Mouse (Mus musculus): ENCODE results near the gene Rnf130. TPM values are rescaled to one million over a fixed set of nuclear protein-coding genes. Genes with fewer than 3 reads are reported as not detected.
"Not testable (repeated sequence)": the region's sequence is repeated elsewhere in the genome, so short reads cannot be mapped to it uniquely, and the experiment has no call there.

Gene Rnf130
- polyA plus RNA-seq, 1 experiment from 2014 or later = 80.0 TPM

- H3K9ac ChIP-seq (ENCODE audit: low read length); H3K4me3 ChIP-seq (ENCODE audit: low read depth, low read length); H3K27ac ChIP-seq (ENCODE audit: low read depth, low read length); DNase-seq (ENCODE audit: low spot score); H3K9me3 ChIP-seq (ENCODE audit: control insufficient read depth, low read length); H3K4me1 ChIP-seq (ENCODE audit: control insufficient read depth, insufficient read depth, low read length); ATAC-seq (ENCODE audit: insufficient read depth, low FRiP score, low TSS enrichment); H3K27me3 ChIP-seq (ENCODE audit: control insufficient read depth, insufficient read depth, low read length); H3K36me3 ChIP-seq (ENCODE audit: control insufficient read depth, insufficient read depth, low read length); H3K4me2 ChIP-seq (ENCODE audit: low read depth): not testable (repeated sequence)
- WGBS = 89% methylated on average over 4 of the region's 4 CpGs
Measured at GRCm38 (mm10) chr11:50101962-50102361, 76.8 kb downstream of the Rnf130 start.

- WGBS = 94% methylated on average over 6 of the region's 6 CpGs
- no peaks in the 10 kb centered on the region for H3K36me3 ChIP-seq (ENCODE audit: control insufficient read depth, insufficient read depth, low read length)
- no peaks in the 10 kb centered on the region for H3K9me3 ChIP-seq (ENCODE audit: control insufficient read depth, low read length)
- no peaks in the 10 kb centered on the region for H3K4me1 ChIP-seq (ENCODE audit: control insufficient read depth, insufficient read depth, low read length)
- H3K27me3 ChIP-seq (ENCODE audit: control insufficient read depth, insufficient read depth, low read length) = no peaks in the 10 kb centered on the region
- no peak overlapping the region for H3K27ac ChIP-seq (ENCODE audit: low read depth, low read length)
- no peak overlapping the region for H3K4me3 ChIP-seq (ENCODE audit: low read depth, low read length)
- DNase-seq (ENCODE audit: low spot score) = no peak
- H3K4me2 ChIP-seq (ENCODE audit: low read depth) = no peak overlapping the region
- no peak for ATAC-seq (ENCODE audit: insufficient read depth, low FRiP score, low TSS enrichment)
- H3K9ac ChIP-seq (ENCODE audit: low read length) = no peak overlapping the region
Measured at GRCm38 (mm10) chr11:50104016-50104415, 78.9 kb downstream of the Rnf130 start.

GRCm38 (mm10) chr11:50105237-50105636 is 80.1 kb downstream of the Rnf130 start:
- Histone ChIP-seq H3K4me2 (ENCODE audit: low read depth) (no peak overlapping the region), H3K9ac (ENCODE audit: low read length) (no peak overlapping the region), H3K4me1 (ENCODE audit: control insufficient read depth, insufficient read depth, low read length) (no peaks in the 10 kb centered on the region), H3K27ac (ENCODE audit: low read depth, low read length) (no peak overlapping the region), H3K36me3 (ENCODE audit: control insufficient read depth, insufficient read depth, low read length) (no peaks in the 10 kb centered on the region), H3K9me3 (ENCODE audit: control insufficient read depth, low read length) (no peaks in the 10 kb centered on the region), H3K4me3 (ENCODE audit: low read depth, low read length) (no peak overlapping the region), H3K27me3 (ENCODE audit: control insufficient read depth, insufficient read depth, low read length) (no peaks in the 10 kb centered on the region)
- 88% methylated on average over 5 of the region's 5 CpGs for WGBS
- no peak for DNase-seq (ENCODE audit: low spot score)
- ATAC-seq (ENCODE audit: insufficient read depth, low FRiP score, low TSS enrichment) = no peak

- Histone ChIP-seq H3K36me3 (ENCODE audit: control insufficient read depth, insufficient read depth, low read length) (no peaks in the 10 kb centered on the region), H3K27ac (ENCODE audit: low read depth, low read length) (no peak overlapping the region), H3K9me3 (ENCODE audit: control insufficient read depth, low read length) (no peaks in the 10 kb centered on the region), H3K9ac (ENCODE audit: low read length) (no peak overlapping the region), H3K27me3 (ENCODE audit: control insufficient read depth, insufficient read depth, low read length) (no peaks in the 10 kb centered on the region), H3K4me2 (ENCODE audit: low read depth) (no peak overlapping the region), H3K4me1 (ENCODE audit: control insufficient read depth, insufficient read depth, low read length) (no peaks in the 10 kb centered on the region), H3K4me3 (ENCODE audit: low read depth, low read length) (no peak overlapping the region)
- no peak for ATAC-seq (ENCODE audit: insufficient read depth, low FRiP score, low TSS enrichment)
- no peak for DNase-seq (ENCODE audit: low spot score)
- WGBS = 89% methylated on average over 7 of the region's 7 CpGs
Measured at GRCm38 (mm10) chr11:50106024-50106423, 80.9 kb downstream of the Rnf130 start.

GRCm38 (mm10) chr11:50108823-50109244 is 83.7 kb downstream of the Rnf130 start:
- 79% methylated on average over 8 of the region's 8 CpGs for WGBS
- no peak for DNase-seq (ENCODE audit: low spot score)
- Histone ChIP-seq H3K27ac (ENCODE audit: low read depth, low read length) (no peak overlapping the region), H3K27me3 (ENCODE audit: control insufficient read depth, insufficient read depth, low read length) (no peaks in the 10 kb centered on the region), H3K9ac (ENCODE audit: low read length) (no peak overlapping the region), H3K36me3 (ENCODE audit: control insufficient read depth, insufficient read depth, low read length) (no peaks in the 10 kb centered on the region), H3K9me3 (ENCODE audit: control insufficient read depth, low read length) (no peaks in the 10 kb centered on the region), H3K4me1 (ENCODE audit: control insufficient read depth, insufficient read depth, low read length) (no peaks in the 10 kb centered on the region), H3K4me3 (ENCODE audit: low read depth, low read length) (no peak overlapping the region), H3K4me2 (ENCODE audit: low read depth) (no peak overlapping the region)
- no peak for ATAC-seq (ENCODE audit: insufficient read depth, low FRiP score, low TSS enrichment)

GRCm38 (mm10) chr11:50114329-50114728 is 89.2 kb downstream of the Rnf130 start:
- 20% methylated on average over 5 of the region's 5 CpGs for WGBS
- no peak for ATAC-seq (ENCODE audit: insufficient read depth, low FRiP score, low TSS enrichment)
- no peak overlapping the region for H3K4me3 ChIP-seq (ENCODE audit: low read depth, low read length)

GRCm38 (mm10) chr11:50122631-50123081 is 97.5 kb downstream of the Rnf130 start:
- ATAC-seq (ENCODE audit: insufficient read depth, low FRiP score, low TSS enrichment) = no peak
- Histone ChIP-seq H3K27ac (ENCODE audit: low read depth, low read length) (no peak overlapping the region), H3K36me3 (ENCODE audit: control insufficient read depth, insufficient read depth, low read length) (peaks cover 4% of the 10 kb centered on the region; the same call in 1 of the 2 replicates), H3K4me1 (ENCODE audit: control insufficient read depth, insufficient read depth, low read length) (no peaks in the 10 kb centered on the region), H3K9me3 (ENCODE audit: control insufficient read depth, low read length) (no peaks in the 10 kb centered on the region), H3K4me2 (ENCODE audit: low read depth) (no peak overlapping the region), H3K4me3 (ENCODE audit: low read depth, low read length) (no peak overlapping the region), H3K27me3 (ENCODE audit: control insufficient read depth, insufficient read depth, low read length) (no peaks in the 10 kb centered on the region), H3K9ac (ENCODE audit: low read length) (no peak overlapping the region)
- 91% methylated on average over 8 of the region's 8 CpGs for WGBS
- no peak for DNase-seq (ENCODE audit: low spot score)

More at GRCm38 (mm10) chr11:50114329-50114728, 89.2 kb downstream of the Rnf130 start:
- Histone ChIP-seq H3K4me1 (ENCODE audit: control insufficient read depth, insufficient read depth, low read length) (no peaks in the 10 kb centered on the region), H3K27me3 (ENCODE audit: control insufficient read depth, insufficient read depth, low read length) (no peaks in the 10 kb centered on the region), H3K9me3 (ENCODE audit: control insufficient read depth, low read length) (no peaks in the 10 kb centered on the region), H3K4me2 (ENCODE audit: low read depth) (no peak overlapping the region), H3K27ac (ENCODE audit: low read depth, low read length) (no peak overlapping the region), H3K36me3 (ENCODE audit: control insufficient read depth, insufficient read depth, low read length) (no peaks in the 10 kb centered on the region; the same call in 1 of the 2 replicates), H3K9ac (ENCODE audit: low read length) (no peak overlapping the region)
- DNase-seq (ENCODE audit: low spot score) = peak; percentile 79

GRCm38 (mm10) chr11:50127781-50128180 is 102.6 kb downstream of the Rnf130 start:
- DNase-seq (ENCODE audit: low spot score) (no peak), ATAC-seq (ENCODE audit: insufficient read depth, low FRiP score, low TSS enrichment) (no peak)
- peaks cover 6% of the 10 kb centered on the region for H3K4me1 ChIP-seq (ENCODE audit: control insufficient read depth, insufficient read depth, low read length)
- H3K27me3 ChIP-seq (ENCODE audit: control insufficient read depth, insufficient read depth, low read length) = no peaks in the 10 kb centered on the region
- no peak overlapping the region for H3K4me2 ChIP-seq (ENCODE audit: low read depth)
- H3K9ac ChIP-seq (ENCODE audit: low read length) = no peak overlapping the region
- WGBS = 4% methylated on average over 10 of the region's 10 CpGs
- no peaks in the 10 kb centered on the region for H3K36me3 ChIP-seq (ENCODE audit: control insufficient read depth, insufficient read depth, low read length)
- H3K9me3 ChIP-seq (ENCODE audit: control insufficient read depth, low read length) = no peaks in the 10 kb centered on the region
- no peak overlapping the region for H3K27ac ChIP-seq (ENCODE audit: low read depth, low read length)
- no peak overlapping the region for H3K4me3 ChIP-seq (ENCODE audit: low read depth, low read length)

GRCm38 (mm10) chr11:50130811-50131766 is 105.9 kb downstream of the Rnf130 start, which contains the start of gene Tbc1d9b:
Gene Tbc1d9b, plus strand, starts transcription at chr11:50131396.
- peak; percentile 93 for ATAC-seq (ENCODE audit: insufficient read depth, low FRiP score, low TSS enrichment)
- DNase-seq (ENCODE audit: low spot score) = peak; percentile 93
- under 1% methylated on average over 63 of the region's 77 CpGs for WGBS

More at GRCm38 (mm10) chr11:50130811-50131766, 105.9 kb downstream of the Rnf130 start, which contains the start of gene Tbc1d9b:
- H3K27me3 ChIP-seq (ENCODE audit: control insufficient read depth, insufficient read depth, low read length) = no peaks in the 10 kb centered on the region
- H3K36me3 ChIP-seq (ENCODE audit: control insufficient read depth, insufficient read depth, low read length) = no peaks in the 10 kb centered on the region
- peak within 1 kb of the TSS; percentile 96 for H3K9ac ChIP-seq (ENCODE audit: low read length)
- peak within 1 kb of the TSS; percentile 89 for H3K27ac ChIP-seq (ENCODE audit: low read depth, low read length)
- no peaks in the 10 kb centered on the region for H3K9me3 ChIP-seq (ENCODE audit: control insufficient read depth, low read length)
- peak within 1 kb of the TSS; percentile 85 for H3K4me3 ChIP-seq (ENCODE audit: low read depth, low read length)
- H3K4me2 ChIP-seq (ENCODE audit: low read depth) = peak within 1 kb of the TSS; percentile 90
- peaks cover 6% of the 10 kb centered on the region for H3K4me1 ChIP-seq (ENCODE audit: control insufficient read depth, insufficient read depth, low read length)

Data from neural tube, embryonic 11.5 days (tissue).